Mouse (Mus musculus) G1E-ER4 (cell line): ENCODE measurements around the gene Mcu. TPM values are rescaled to one million over a fixed set of nuclear protein-coding genes. Genes with fewer than 3 reads are reported as not detected.

Experiments used
- GATA1 ChIP-seq: IDR thresholded peaks from one replicate; pipeline ENCODE4 v1.8.0; 2012; ENCODE audit warnings: low read length, inconsistent platforms
- polyA plus RNA-seq: library from polyadenylated mRNA; stranded (reverse); fragments of >175 nt; gene quantifications from 2 replicates; pipeline ENCODE4 v1.2.3, GENCODE M21; 2012

Mcu gene
- polyA plus RNA-seq, 1 experiment = 3.7 TPM

DNA sequence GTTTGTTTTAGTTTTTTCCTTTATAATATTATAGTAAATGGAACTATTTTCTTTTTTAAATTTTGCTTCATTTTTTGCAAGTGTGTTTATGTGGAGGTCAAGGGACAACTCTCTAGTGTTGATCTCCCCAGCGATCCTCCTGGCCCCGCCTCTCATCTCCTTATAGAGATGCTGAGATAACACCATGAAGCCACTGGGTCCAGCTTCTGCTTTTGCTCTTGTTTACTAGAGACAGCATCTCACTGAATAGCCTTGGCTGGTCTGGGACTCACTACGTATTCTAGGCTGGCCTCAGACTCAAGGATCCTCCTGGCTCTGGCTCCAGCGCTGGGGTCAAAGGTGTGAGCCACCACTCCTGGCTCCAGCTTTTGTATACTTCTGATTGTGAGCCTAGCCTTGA is 197.0 kb downstream of the Mcu start:
- no peak for TF ChIP-seq GATA1

- no peak for TF ChIP-seq GATA1
Observed at GRCm38 (mm10) chr10:59416623-59417022, 199.9 kb downstream of the Mcu start.

DNA sequence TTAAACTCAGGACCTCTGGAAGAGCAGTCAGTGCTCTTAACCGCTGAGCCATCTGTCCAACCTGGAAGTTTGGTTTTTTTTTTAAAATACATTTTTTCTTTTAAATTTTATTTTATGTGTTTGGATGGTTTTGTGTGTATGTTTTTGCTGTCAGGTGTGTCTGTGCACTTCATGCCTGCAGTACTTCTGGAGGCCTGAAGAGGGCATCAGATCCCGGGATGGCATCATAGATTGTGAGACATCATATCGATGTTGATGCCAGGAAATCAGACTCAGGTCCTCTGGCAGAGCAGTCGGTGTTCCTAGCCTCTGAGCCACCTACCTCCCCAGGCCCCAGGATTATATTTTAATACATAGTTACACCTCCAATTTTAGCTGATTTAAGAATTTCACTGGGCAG is 202.8 kb downstream of the Mcu start:
- no peak for TF ChIP-seq GATA1

DNA sequence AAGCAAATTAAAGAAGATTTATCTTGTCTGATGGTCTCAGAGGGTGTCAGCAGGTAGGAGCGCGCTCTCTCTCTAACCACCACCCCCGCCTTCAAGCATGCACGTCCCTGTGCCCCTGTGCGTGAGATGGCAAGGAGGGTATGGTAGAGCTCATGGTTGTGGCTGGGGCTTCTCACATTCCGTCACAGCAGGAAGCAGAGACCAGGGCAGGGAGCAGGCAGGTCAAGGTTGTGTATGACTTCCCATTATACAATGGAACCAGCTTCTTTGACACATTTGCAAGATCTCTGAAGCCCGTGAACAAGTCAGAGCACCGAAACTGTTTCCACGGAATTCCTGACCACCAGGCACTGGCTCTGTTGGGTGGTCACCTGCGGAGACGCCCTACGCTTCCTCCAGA is 206.2 kb downstream of the Mcu start:
- TF ChIP-seq GATA1 = no peak

DNA sequence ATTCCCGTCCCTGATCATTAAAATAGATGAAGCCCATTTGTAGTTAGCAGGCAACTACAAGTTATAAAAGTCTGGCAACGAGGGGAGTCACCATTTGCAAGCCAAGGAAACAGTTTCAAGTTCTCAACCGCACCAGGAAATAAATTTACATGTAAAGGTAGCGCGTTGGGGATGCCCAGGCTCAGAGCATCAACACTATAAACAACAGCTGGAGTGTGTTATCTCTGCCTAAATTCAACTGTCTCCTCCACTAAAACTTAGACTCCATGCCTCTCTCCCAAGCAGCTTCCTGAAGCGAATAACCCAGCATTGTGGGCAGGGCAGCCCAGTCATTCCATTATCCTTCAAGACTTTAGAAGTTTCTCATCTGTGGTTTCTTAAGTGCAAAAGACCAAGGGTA is 208.0 kb downstream of the Mcu start:
- no peak for TF ChIP-seq GATA1

DNA sequence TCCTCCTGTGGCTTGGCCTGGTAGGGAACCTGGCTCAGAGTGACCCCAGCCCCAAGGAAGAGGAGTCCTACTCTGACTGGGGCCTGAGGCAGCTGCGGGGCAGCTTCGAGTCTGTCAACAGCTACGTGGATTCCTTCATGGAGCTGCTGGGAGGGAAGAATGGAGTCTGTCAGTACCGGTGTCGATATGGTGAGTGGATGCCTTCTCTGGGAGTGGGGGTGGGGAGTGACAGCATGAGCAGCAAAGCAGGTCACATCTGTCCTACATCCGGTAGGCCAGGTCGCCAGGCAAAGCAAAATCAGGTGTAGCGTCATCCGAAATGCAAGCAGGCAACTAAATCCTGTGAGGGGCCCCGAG is 212.7 kb downstream of the Mcu start:
- TF ChIP-seq GATA1 = no peak

GRCm38 (mm10) chr10:59402899-59403792 is 213.3 kb downstream of the Mcu start, which contains the start of gene Pla2g12b:
Gene Pla2g12b, plus strand, starts transcription at chr10:59403660.
- no peak for TF ChIP-seq GATA1

Other genes with a start within 250 kb of the Mcu start
- 0.18 and 0.50 TPM in 2 replicates for gene Gm10273, start 221.1 kb downstream of the Mcu start, polyA plus RNA-seq
- not detected in 2 replicates for gene Pla2g12b, start 213.0 kb downstream of the Mcu start, polyA plus RNA-seq
- gene Oit3, start 174.9 kb downstream of the Mcu start, polyA plus RNA-seq = not detected in 2 replicates
- not detected in 2 replicates for gene Gm10322, start 629 bp downstream of the Mcu start, polyA plus RNA-seq
- 9.3 and 9.4 TPM in 2 replicates for gene Micu1, start 85.8 kb upstream of the Mcu start, polyA plus RNA-seq